Mouse (Mus musculus): ENCODE measurements at regions not wholly inside any gene's neighbourhood (a gene's known extent, or its start where the extent isn't known, plus 50 kb on each side); places are given as distances from the start of the nearest gene placed in this dataset.

DNA sequence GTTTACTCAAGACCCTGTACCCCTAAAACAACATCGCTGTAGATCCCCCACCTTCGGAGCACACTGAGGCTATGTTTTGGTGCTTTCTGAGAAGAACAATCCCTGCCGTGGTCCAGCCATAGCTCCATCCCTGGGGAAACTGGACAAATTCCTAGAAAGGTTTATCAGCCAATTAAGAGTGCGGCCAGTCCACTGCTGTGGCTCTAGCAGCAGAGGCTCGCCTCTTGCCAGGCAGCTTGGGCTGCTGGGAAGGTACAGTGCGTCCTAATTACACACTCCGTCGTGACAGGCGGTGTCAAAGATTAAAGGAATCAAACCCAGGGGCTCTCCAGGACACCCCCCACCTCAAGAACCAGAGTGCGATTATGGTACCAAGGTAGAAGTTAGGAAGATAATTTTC is 116.4 kb upstream of the Sdk2 start:
- TF ChIP-seq POLR2A (IDR thresholded peaks at IDR 0.05; ENCODE audit: extremely low read depth, insufficient read depth, low read length) (no peak), CTCF (IDR thresholded peaks at IDR 0.05; ENCODE audit: extremely low read depth, insufficient read depth, low read length) (no peak)
